Comparison of ENCODE assay signal across 8 mouse cellular contexts in genomic region chr8:9174865-9175565, GRCm38 (mm10).
A peak's percentile ranks its signal among the peaks of the same experiment; 100 is the strongest.
DNase-seq lines count a peak whose midpoint lies in the region; ATAC-seq and TF ChIP-seq lines count a peak whose summit lies in the region.

No protein-coding gene starts in this region.

- H3K9ac ChIP-seq in ES-Bruce4 (ENCODE audit: low read depth, poor library complexity, severe bottlenecking), result no peak overlapping the region

- no peak overlapping the region for H3K27ac ChIP-seq in ES-Bruce4 (ENCODE audit: insufficient read depth, low read length)

- H3K27me3 ChIP-seq in ES-Bruce4 (ENCODE audit: control insufficient read depth, insufficient read depth, low read length, poor library complexity, severe bottlenecking), result no peaks in the 10 kb centered on the region

- H3K4me3 ChIP-seq in ES-Bruce4 (ENCODE audit: low read depth, low read length), result no peak overlapping the region

- no peak for TF ChIP-seq EP300 in ES-Bruce4 (IDR thresholded peaks at IDR 0.05; ENCODE audit: insufficient read depth, low read depth, low read length)

- intact Hi-C loops in gastrocnemius, postnatal 14 days (cut with DNase I; ENCODE audit: low total_unique reads), result loop anchor here (10.0 kb wide), 1 partner anchor 180 kb away; no protein-coding TSS in a partner anchor

- peak; percentile 44 for DNase-seq in gastrocnemius, adult 18-20 months (ENCODE audit: low spot score)
- no peak for DNase-seq in gastrocnemius, postnatal 25 days
- DNase-seq in cerebellum, postnatal 14 days, result peak; percentile 78 to 85
- peak; percentile 57 for DNase-seq in gastrocnemius, postnatal 14 days
- peak; percentile 40 for DNase-seq in layer of hippocampus, adult 9-10 months (ENCODE audit: low spot score)
- DNase-seq in urinary bladder, postnatal 14 days (ENCODE audit: low spot score), result peak; percentile 72

- TF ChIP-seq CTCF in ES-Bruce4 (IDR thresholded peaks at IDR 0.05; ENCODE audit: low read depth, low read length), result peak; percentile 13

- ATAC-seq in megakaryocyte progenitor cell, adult 5-6 weeks (replicated peaks; ENCODE audit: poor library complexity), result peak; percentile 81

- no peaks in the 10 kb centered on the region for H3K36me3 ChIP-seq in ES-Bruce4 (ENCODE audit: control insufficient read depth, insufficient read depth, low read length, poor library complexity, severe bottlenecking)

- no peak for TF ChIP-seq POLR2A in ES-Bruce4 (IDR thresholded peaks at IDR 0.05; ENCODE audit: insufficient read depth, low read length)

- no peaks in the 10 kb centered on the region for H3K4me1 ChIP-seq in ES-Bruce4 (ENCODE audit: control insufficient read depth, insufficient read depth, low read length)

- no peaks in the 10 kb centered on the region for H3K9me3 ChIP-seq in ES-Bruce4 (replicated peaks; ENCODE audit: control insufficient read depth, insufficient read depth, low read length, poor library complexity, severe bottlenecking)
